Mouse (Mus musculus): ENCODE measurements around the gene Slc15a2.

The Slc15a2 gene

GRCm38 (mm10) chr16:36710794-36711193 is 74.0 kb downstream of the Slc15a2 start:
- in situ Hi-C loops (cut with MboI; ENCODE audit: low pct_unique_long_range_greater_than_20kb in 1 of 2, low sequenced_read_pairs in 2 of 2, unreplicated experiment in 1 of 2), result loop anchor here (5.0 kb wide), 2 partner anchors 233 to 238 kb away; no protein-coding TSS in a partner anchor

DNA sequence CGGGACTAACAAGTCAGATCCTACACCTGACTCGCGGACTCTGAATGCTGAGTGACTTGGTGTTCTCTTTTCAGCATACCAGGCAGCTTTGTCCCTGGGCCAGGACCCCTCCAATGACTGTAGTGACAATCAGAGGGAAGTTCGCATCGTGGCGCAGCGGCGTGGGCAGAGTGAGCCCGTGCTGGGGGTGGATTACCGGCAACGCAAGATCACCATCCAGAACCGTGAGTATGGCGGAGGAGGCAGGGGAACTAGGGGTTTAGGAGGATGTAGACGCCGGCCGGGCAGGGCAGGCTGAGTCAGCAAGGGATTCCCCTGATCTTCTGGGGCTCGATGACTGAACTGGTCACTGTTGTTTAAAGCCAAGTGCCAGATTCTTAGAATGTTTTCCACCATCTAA is 75.4 kb downstream of the Slc15a2 start:
- in situ Hi-C loops (cut with MboI; ENCODE audit: low pct_unique_long_range_greater_than_20kb in 1 of 2, low sequenced_read_pairs in 2 of 2, unreplicated experiment in 1 of 2), result no loop called here

DNA sequence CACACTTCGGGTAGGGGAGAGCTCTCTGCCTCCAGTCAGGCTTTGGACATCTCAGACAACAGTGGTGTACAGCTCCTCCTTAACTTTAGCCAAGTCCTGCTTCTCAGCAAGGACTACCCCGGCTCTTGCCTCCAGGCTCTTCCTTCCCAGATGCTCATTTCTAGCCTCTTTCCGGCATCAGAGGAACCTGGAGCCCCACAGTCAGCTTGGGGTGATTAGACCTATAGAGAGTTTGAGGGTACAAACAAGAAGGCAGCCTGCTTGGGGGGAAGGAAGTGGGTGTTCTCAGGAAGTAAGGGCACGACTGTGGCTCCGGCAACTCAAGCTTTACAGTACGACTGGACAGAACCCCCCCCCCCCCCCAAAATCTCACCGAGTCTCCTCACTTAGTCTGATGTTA is 76.0 kb downstream of the Slc15a2 start:
- in situ Hi-C loops (cut with MboI; ENCODE audit: low pct_unique_long_range_greater_than_20kb in 1 of 2, low sequenced_read_pairs in 2 of 2, unreplicated experiment in 1 of 2), result no loop called here

GRCm38 (mm10) chr16:36707702-36708423 is 76.9 kb downstream of the Slc15a2 start:
- in situ Hi-C loops (cut with MboI; ENCODE audit: low pct_unique_long_range_greater_than_20kb in 1 of 2, low sequenced_read_pairs in 2 of 2, unreplicated experiment in 1 of 2), result no loop called here

- in situ Hi-C loops (cut with MboI; ENCODE audit: low pct_unique_long_range_greater_than_20kb in 1 of 2, low sequenced_read_pairs in 2 of 2, unreplicated experiment in 1 of 2), result no loop called here
Observed at GRCm38 (mm10) chr16:36700484-36700883, 84.3 kb downstream of the Slc15a2 start.

Measured in mouse embryonic stem cell (cell line).